Mouse (Mus musculus) CD8-positive naive resting alpha-beta T cell, adult 57 days (primary cell): Measurements from ENCODE around the gene Nsmce4a. TPM values are rescaled to one million over a fixed set of nuclear protein-coding genes. Genes with fewer than 3 reads are reported as not detected.

Experiments
- total RNA-seq: library from RNA; stranded (reverse); gene quantifications from one replicate; pipeline ENCODE4 v1.2.4, GENCODE M21; 2023

Gene Nsmce4a
- 95.8 TPM for total RNA-seq

DNA sequence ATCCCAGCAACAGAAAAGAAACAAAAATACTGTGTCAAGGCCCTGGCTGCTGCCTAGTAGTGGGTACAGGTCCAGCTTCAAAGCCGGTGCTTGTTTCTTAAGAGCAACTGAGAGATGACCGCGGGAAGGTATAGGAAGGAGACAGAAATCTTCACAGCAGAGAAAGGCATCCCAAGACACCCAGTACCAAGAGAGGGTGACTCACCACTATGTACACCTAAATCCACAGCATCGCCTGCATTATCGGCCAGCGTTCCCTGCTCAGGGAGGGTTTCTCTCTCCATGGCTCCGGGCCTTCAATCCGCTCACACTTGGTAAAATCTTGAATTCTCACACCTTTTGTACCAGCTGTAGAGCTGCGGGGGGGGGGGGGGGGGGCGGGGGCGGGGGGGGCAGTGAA lies at the start of gene Nsmce4a:
Nsmce4a (minus strand) TSS at position 298 of the 400 bp plus-strand sequence.

DNA sequence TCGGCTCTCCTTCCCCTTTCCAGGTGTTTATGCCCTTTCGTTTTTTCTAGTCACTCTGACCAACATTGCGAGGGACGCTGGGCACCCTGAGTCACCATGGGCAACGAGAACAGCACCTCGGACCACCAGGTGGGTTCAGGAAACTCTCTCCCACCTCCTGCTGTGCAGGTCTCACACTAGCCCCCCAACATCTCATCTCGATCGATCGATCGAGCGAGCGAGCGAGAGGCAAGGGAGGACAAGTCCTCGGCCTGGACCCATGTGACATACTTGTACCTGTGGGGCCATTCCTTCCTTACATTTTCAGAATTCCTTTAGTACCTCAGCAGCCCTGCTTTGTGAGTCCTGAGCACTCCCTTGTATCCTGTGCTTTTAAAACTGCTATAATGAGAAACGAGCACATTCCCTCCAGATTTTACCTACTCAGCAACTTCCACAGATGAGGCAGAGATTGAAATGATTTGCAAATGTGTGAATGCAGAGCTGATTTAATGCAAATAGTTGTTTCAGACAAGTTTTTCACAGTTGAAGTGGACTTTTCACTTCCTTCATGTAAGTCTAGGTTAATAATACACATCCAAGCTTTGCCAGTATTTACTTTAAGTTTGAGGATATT lies 4.6 kb upstream of the Nsmce4a start, which contains the start of gene Tacc2:
Tacc2 (plus strand) TSS at position 51 of the 616 bp plus-strand sequence.

DNA sequence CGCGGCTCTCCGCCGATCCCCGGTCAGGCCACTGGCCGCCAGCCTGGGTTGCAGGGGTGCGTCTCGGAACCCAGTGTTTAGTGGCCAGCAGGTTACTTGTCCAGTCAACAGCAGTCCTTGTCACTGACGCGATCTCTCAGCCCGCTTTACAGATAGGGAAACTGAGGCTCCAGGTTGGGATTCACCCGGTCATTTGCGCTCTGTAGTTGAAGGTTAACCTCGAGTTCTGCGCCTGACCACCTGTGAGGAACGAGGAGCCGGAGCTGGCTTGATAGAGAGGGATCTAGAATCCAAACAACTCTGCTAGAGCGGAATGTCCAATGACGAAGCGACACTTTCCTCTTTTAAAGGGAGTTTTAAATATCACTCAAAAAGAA lies 52.9 kb downstream of the Nsmce4a start, which contains the start of gene Ate1:
Ate1 (minus strand) TSS at position 321 of the 377 bp plus-strand sequence.

Other genes with a start within 250 kb of the Nsmce4a start
- 37.4 TPM for gene Ate1, start 52.7 kb downstream of the Nsmce4a start, total RNA-seq
- 12.6 TPM for gene Tacc2, start 4.3 kb upstream of the Nsmce4a start, total RNA-seq
- gene Btbd16, start 201.0 kb upstream of the Nsmce4a start, total RNA-seq, result 0.70 TPM